Mouse (Mus musculus) kidney, adult 2 months (tissue): ENCODE data around the gene Cxcl12. TPM values are rescaled to one million over a fixed set of nuclear protein-coding genes. Genes with fewer than 3 reads are reported as not detected.
A peak's percentile ranks its signal among the peaks of the same experiment; 100 is the strongest.

ENCODE experiments used
- DNase-seq: peaks from one replicate; pipeline ENCODE4 v3.0.0; 2021
- H3K27ac ChIP-seq: fragments of 200-500 bp; 2 replicates; pipeline ENCODE4 v1.5.1; 2012; ENCODE audit warnings: low read depth, low read length, control low read depth, inconsistent platforms; ENCODE audit not compliant: insufficient read depth
- H3K27me3 ChIP-seq: fragments of 200-500 bp; replicated peaks from 2 replicates; pipeline ENCODE4 v1.6.1; 2012; ENCODE audit warnings: mild to moderate bottlenecking, moderate library complexity, low read length, inconsistent platforms; ENCODE audit not compliant: control insufficient read depth, insufficient read depth
- H3K36me3 ChIP-seq: fragments of 200-500 bp; 2 replicates; pipeline ENCODE4 v1.6.1; 2012; ENCODE audit warnings: mild to moderate bottlenecking, moderate library complexity, low read length, inconsistent platforms; ENCODE audit not compliant: control insufficient read depth, insufficient read depth
- H3K4me1 ChIP-seq: fragments of 200-500 bp; 2 replicates; pipeline ENCODE4 v1.6.1; 2011; ENCODE audit warnings: low read length; ENCODE audit not compliant: control insufficient read depth, insufficient read depth
- H3K4me3 ChIP-seq: fragments of 200-500 bp; 2 replicates; pipeline ENCODE4 v1.5.1; 2011; ENCODE audit warnings: mild to moderate bottlenecking, low read depth, low read length, control low read depth; ENCODE audit not compliant: insufficient read depth
- CTCF ChIP-seq: fragments of 200-500 bp; conservative IDR thresholded peaks from 2 replicates; pipeline ENCODE4 v1.5.1; 2011; ENCODE audit warnings: low read depth, mild to moderate bottlenecking, control low read depth, low read length, moderate library complexity, mixed read lengths; ENCODE audit not compliant: insufficient read depth, insufficient read length
- POLR2A ChIP-seq: fragments of 200-500 bp; IDR thresholded peaks from one replicate; pipeline ENCODE4 v1.6.1; 2011; ENCODE audit warnings: low read depth, low read length, control low read depth
- WGBS: fragments of 180-500 bp; shearing (Covaris S2); methylation state at CpG from one replicate; pipeline ENCODE4 v1.1.7; 2018; 5-methylcytosine and 5-hydroxymethylcytosine counted together
- polyA plus RNA-seq: library from polyadenylated mRNA; depleted of rRNA; stranded (reverse); fragments of >200 nt; gene quantifications from 2 replicates; pipeline ENCODE4 v1.2.3, GENCODE M21; 2012

Gene Cxcl12
- polyA plus RNA-seq, 1 experiment, result 326 TPM

GRCm38 (mm10) chr6:117206834-117207233, 38.5 kb downstream of the Cxcl12 start:
- no peak for TF ChIP-seq CTCF
- TF ChIP-seq POLR2A, result no peak
- H3K36me3 ChIP-seq, result no peaks in the 10 kb centered on the region
- no peak overlapping the region for H3K27ac ChIP-seq
- no peak overlapping the region for H3K4me3 ChIP-seq
- no peak for DNase-seq
- WGBS, result 91% methylated on average over 2 of the region's 2 CpGs
- no peaks in the 10 kb centered on the region for H3K4me1 ChIP-seq
- H3K27me3 ChIP-seq, result no peaks in the 10 kb centered on the region

GRCm38 (mm10) chr6:117207289-117207688, 39.0 kb downstream of the Cxcl12 start:
- 94% methylated on average over 1 of the region's 1 CpGs for WGBS
- DNase-seq, result peak; percentile 33
- H3K4me1 ChIP-seq, result no peaks in the 10 kb centered on the region
- no peaks in the 10 kb centered on the region for H3K36me3 ChIP-seq
- no peaks in the 10 kb centered on the region for H3K27me3 ChIP-seq
- TF ChIP-seq POLR2A (no peak), CTCF (no peak)
- no peak overlapping the region for H3K4me3 ChIP-seq
- no peak overlapping the region for H3K27ac ChIP-seq

- Histone ChIP-seq H3K4me1 (no peaks in the 10 kb centered on the region), H3K27ac (no peak overlapping the region), H3K4me3 (no peak overlapping the region), H3K27me3 (no peaks in the 10 kb centered on the region), H3K36me3 (no peaks in the 10 kb centered on the region)
- no peak for TF ChIP-seq CTCF
- TF ChIP-seq POLR2A, result no peak
- 64% methylated on average over 6 of the region's 6 CpGs for WGBS
- DNase-seq, result no peak
These were observed 41.8 kb downstream of the Cxcl12 start for GRCm38 (mm10) chr6:117210086-117210485.

GRCm38 (mm10) chr6:117210536-117210935, 42.2 kb downstream of the Cxcl12 start:
- no peak overlapping the region for H3K27ac ChIP-seq
- H3K4me1 ChIP-seq, result no peaks in the 10 kb centered on the region
- H3K36me3 ChIP-seq, result no peaks in the 10 kb centered on the region
- H3K27me3 ChIP-seq, result no peaks in the 10 kb centered on the region
- DNase-seq, result no peak
- 83% methylated on average over 6 of the region's 6 CpGs for WGBS
- no peak overlapping the region for H3K4me3 ChIP-seq
- TF ChIP-seq CTCF, result no peak

GRCm38 (mm10) chr6:117214506-117214905, 46.2 kb downstream of the Cxcl12 start:
- H3K36me3 ChIP-seq, result no peaks in the 10 kb centered on the region
- no peak overlapping the region for H3K27ac ChIP-seq
- WGBS, result 86% methylated on average over 5 of the region's 5 CpGs
- no peaks in the 10 kb centered on the region for H3K4me1 ChIP-seq
- H3K4me3 ChIP-seq, result no peak overlapping the region
- TF ChIP-seq POLR2A (no peak), CTCF (no peak)
- DNase-seq, result no peak
- no peaks in the 10 kb centered on the region for H3K27me3 ChIP-seq

- H3K4me1 ChIP-seq, result no peaks in the 10 kb centered on the region
- H3K27ac ChIP-seq, result no peak overlapping the region
- TF ChIP-seq POLR2A (no peak), CTCF (no peak)
- no peaks in the 10 kb centered on the region for H3K27me3 ChIP-seq
- H3K36me3 ChIP-seq, result no peaks in the 10 kb centered on the region
- no peak for DNase-seq
- no peak overlapping the region for H3K4me3 ChIP-seq
- 79% methylated on average over 9 of the region's 9 CpGs for WGBS
These were observed 50.3 kb downstream of the Cxcl12 start for GRCm38 (mm10) chr6:117218442-117219299.

GRCm38 (mm10) chr6:117219300-117219680, 51.0 kb downstream of the Cxcl12 start:
- Histone ChIP-seq H3K4me3 (no peak overlapping the region), H3K27ac (no peak overlapping the region), H3K27me3 (no peaks in the 10 kb centered on the region), H3K36me3 (no peaks in the 10 kb centered on the region), H3K4me1 (no peaks in the 10 kb centered on the region)
- TF ChIP-seq POLR2A (no peak), CTCF (no peak)
- WGBS, result 65% methylated on average over 3 of the region's 3 CpGs
- no peak for DNase-seq
